Mouse (Mus musculus): ENCODE measurements at regions not wholly inside any gene's neighbourhood (a gene's known extent, or its start where the extent isn't known, plus 50 kb on each side); places are given as distances from the start of the nearest gene placed in this dataset.

- DNase-seq: no peak
These were observed 88.6 kb upstream of the Mycn start for GRCm38 (mm10) chr12:13030333-13030732.

- DNase-seq: peak; percentile 18
These were observed 86.4 kb upstream of the Mycn start for GRCm38 (mm10) chr12:13028086-13028485.

- DNase-seq: peak; percentile 69
These were observed 84.4 kb upstream of the Mycn start for GRCm38 (mm10) chr12:13026041-13026580.

- no peak for DNase-seq
These were observed 82.6 kb upstream of the Mycn start for GRCm38 (mm10) chr12:13024215-13024841.

- DNase-seq: no peak
These were observed 69.5 kb upstream of the Mycn start for GRCm38 (mm10) chr12:13011023-13011761.

GRCm38 (mm10) chr12:13010405-13010804 is 68.7 kb upstream of the Mycn start:
- no peak for DNase-seq

GRCm38 (mm10) chr12:13009470-13009869 is 67.8 kb upstream of the Mycn start:
- peak; percentile 50 for DNase-seq

- no peak for DNase-seq
These were observed 61.0 kb upstream of the Mycn start for GRCm38 (mm10) chr12:13002703-13003102.

- DNase-seq: no peak
These were observed 60.4 kb upstream of the Mycn start for GRCm38 (mm10) chr12:13002069-13002590.

GRCm38 (mm10) chr12:12995974-12996361 is 54.3 kb upstream of the Mycn start:
- no peak for DNase-seq

GRCm38 (mm10) chr12:12995061-12995973 is 53.6 kb upstream of the Mycn start:
- peak; percentile 60 for DNase-seq

GRCm38 (mm10) chr12:12993894-12994714 is 52.4 kb upstream of the Mycn start:
- DNase-seq: peak; percentile 21

Data from adrenal gland, postnatal 14 days (tissue).